Mouse (Mus musculus) cortical plate, adult 2 months (tissue): ENCODE data around the gene Slc16a11.

Source experiments
- CTCF ChIP-seq: fragments of 200-500 bp; IDR thresholded peaks from 2 replicates; pipeline ENCODE4 v1.5.1; 2011; ENCODE audit warnings: mild to moderate bottlenecking, control low read depth, low read length; ENCODE audit not compliant: insufficient read depth; ENCODE audit errors: extremely low read depth
- POLR2A ChIP-seq: fragments of 200-500 bp; IDR thresholded peaks from 2 replicates; pipeline ENCODE4 v1.6.1; 2011; ENCODE audit warnings: mild to moderate bottlenecking, low read length, control low read depth; ENCODE audit not compliant: insufficient read depth; ENCODE audit errors: extremely low read depth

- no peak for TF ChIP-seq CTCF
- no peak for TF ChIP-seq POLR2A
Measured at GRCm38 (mm10) chr11:70251853-70252252, 39.3 kb downstream of the Slc16a11 start.
